Mouse (Mus musculus) adrenal gland, postnatal 14 days (tissue): ENCODE data around the gene 1700013G24Rik. TPM values are rescaled to one million over a fixed set of nuclear protein-coding genes. Genes with fewer than 3 reads are reported as not detected.
A peak's percentile ranks its signal among the peaks of the same experiment; 100 is the strongest.

Experiments
- DNase-seq: peaks from one replicate; pipeline ENCODE4 v3.0.0; 2021; ENCODE audit warnings: mixed read lengths
- total RNA-seq: library from RNA; stranded (reverse); gene quantifications from 2 replicates; pipeline ENCODE4 v1.2.3, GENCODE M21; 2021

The 1700013G24Rik gene
- total RNA-seq, 1 experiment from 2014 or later = not detected

- DNase-seq = no peak
These were observed 4.2 kb downstream of the 1700013G24Rik start for GRCm38 (mm10) chr4:137457292-137457691.

DNA sequence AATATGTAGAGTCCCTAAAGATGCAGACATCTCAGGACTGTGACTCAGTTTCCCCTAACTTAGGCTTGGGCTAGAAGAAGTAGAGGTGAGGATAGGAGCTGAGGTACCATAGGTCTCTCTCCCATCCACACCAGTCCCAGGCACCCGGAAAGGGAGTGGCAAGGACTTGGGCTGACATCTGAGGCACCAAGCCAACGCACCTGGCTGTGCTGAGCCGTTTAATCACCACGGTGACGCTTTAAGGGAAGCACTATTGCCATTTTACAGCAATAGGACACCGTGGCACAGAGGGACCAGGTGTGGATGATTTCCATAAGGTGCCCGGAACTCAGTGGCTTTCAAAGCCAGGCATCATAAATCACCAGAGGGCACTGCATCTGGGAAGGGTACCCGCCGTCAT lies 5.2 kb downstream of the 1700013G24Rik start:
- no peak for DNase-seq

DNA sequence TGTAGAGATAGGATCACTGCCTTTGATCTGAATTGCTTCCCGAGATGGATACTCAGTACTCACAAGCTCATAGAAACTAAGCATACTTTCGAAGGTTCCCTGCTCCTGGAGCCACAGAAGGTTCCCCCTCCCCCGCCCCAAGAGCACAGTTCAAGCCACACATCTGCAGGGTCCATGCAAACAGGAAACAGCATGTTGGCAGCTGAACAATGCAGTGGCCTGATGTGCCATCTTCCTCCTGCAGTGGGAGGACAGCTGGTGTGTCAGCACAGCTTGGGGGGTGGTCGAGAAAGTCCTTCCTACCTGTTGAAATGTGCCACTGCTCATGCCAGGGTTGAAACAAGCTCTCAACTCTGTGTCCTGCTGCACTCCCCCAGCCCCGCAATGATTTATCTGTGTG lies 5.8 kb downstream of the 1700013G24Rik start:
- no peak for DNase-seq

DNA sequence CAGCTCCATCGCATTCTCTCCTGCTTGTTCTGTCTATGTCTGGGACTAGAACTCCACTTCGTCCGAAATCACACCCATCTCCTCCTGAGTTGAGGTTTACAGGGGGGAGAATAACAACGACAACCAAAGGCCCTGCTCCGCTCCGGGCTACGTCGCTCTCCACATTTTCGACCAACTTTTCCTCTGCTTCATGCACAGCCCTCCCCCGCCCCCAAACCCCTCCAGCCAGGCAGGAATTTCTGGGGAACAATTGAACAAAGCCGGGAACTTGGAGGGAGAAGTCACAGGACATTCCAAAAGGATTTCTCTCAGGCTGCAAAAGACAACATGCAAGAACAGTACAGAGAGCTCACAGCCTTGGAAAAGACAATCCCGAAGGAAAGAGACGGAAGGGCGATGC lies 7.6 kb downstream of the 1700013G24Rik start:
- DNase-seq = no peak

DNA sequence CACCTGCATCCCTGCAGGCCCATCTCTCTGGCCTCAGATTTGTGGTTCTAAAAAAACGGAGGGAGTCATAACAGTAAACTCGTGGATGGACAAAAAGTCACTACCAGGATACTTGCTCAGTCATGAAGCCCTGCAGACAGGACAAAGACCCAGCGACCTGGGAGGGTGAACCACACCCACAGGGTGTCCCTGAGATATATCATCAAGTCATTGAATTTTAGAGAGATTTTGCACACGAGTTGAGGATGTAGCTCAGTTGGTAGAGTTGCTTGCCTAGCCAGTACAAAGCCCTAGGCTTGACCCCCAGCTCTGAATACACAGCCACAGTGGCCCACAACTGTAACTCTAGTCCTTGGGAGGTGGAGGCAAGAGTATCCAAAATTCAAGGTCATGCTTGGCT lies 8.1 kb downstream of the 1700013G24Rik start:
- no peak for DNase-seq

GRCm38 (mm10) chr4:137461981-137462690 lies 9.1 kb downstream of the 1700013G24Rik start:
- no peak for DNase-seq

DNA sequence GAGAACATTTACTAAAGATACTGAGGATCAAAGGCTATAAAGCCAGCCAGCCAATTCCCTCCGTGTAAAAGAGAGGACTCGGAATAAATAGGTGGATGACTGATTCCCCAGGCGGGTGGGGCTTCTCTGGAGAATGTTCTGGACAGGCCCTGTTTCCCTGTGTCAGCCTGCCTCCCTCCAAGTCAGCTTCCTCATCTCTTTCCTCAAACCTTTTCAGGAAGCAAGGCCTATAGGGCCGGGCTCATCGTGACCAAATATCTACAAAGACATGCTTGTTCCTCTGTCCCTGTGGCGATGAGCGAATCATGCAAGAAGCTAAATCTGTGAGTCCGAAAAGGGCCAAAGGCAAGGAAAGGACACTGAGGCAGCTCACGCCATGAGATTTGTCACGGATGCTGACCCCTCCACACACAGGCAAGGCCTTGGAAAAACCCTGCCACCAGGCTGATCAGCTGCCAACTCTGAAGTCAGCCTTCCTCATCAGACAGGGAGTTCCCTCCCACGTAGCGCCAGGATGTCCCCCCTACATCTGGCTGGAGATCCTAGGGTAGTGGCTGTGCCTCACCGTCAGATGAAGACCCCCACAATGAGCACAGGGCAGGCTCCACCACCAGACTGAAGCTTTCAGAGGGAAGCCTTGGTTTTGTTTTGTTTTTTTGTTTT lies 12.2 kb downstream of the 1700013G24Rik start:
- no peak for DNase-seq

DNA sequence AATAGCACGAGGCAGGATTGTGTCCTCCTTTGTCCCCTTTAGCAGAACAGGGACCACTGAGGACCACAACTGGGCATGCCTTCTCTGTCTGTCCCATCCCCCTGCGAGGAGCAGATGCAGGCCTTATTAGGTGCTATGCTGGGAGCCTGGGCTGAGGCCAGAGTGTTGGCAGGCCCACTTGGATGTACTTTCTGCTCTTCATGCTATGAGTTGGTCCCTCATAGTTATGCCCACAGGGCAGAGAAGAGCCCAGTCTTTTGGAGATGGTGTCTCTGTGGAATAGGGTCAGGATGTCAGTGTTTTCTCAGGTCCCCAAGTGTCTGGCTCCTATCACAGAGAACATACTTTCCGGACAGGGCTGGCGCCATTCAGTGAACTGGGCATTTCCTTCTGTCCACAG lies 13.9 kb downstream of the 1700013G24Rik start:
- DNase-seq = no peak

- DNase-seq = no peak
These were observed 14.4 kb downstream of the 1700013G24Rik start for GRCm38 (mm10) chr4:137467525-137467924.

DNA sequence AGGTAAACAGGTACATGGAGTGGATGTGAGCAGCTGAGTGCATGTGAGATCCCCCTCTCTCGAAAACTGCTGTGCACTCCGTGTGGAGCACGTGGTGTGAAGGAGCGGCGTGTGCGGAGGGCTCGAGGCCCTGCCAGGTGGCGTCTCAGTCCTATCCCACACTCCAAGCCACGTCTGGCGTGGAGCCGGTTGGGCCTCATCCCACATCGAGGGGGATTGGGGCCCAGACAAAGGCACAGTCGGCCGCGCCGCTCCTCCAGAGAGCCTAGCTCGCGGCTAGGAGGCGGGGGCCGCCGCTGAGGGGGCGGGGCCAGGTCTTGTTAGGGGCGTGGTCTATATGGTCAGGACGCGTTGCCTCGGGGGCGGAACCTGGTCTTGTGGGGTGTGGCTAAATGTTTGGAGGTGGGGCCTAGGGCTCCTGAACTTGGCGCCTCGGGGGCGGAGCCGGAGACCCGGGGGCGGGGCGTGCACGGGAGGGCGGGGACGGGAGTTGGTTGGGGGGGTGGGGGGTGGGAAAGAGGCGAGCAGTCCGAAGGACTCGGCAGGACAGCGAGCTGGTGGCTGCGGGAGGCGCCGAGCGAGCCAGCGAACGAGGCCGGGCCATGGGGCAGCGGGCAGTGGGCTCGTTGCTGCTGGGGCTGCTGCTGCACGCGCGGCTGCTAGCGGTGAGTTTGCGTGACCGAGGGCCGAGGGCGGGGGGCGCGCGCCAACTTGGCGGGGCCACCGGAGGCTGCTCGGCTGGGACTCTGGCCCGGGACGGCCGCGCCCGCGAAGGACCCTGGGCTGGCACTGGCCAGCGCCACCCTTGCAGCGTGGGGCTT lies 15.4 kb downstream of the 1700013G24Rik start, which contains the start of gene Hspg2:
Gene Hspg2, plus strand, starts transcription at position 510 of the 821 bp plus-strand sequence.
- DNase-seq = peak; percentile 99

DNA sequence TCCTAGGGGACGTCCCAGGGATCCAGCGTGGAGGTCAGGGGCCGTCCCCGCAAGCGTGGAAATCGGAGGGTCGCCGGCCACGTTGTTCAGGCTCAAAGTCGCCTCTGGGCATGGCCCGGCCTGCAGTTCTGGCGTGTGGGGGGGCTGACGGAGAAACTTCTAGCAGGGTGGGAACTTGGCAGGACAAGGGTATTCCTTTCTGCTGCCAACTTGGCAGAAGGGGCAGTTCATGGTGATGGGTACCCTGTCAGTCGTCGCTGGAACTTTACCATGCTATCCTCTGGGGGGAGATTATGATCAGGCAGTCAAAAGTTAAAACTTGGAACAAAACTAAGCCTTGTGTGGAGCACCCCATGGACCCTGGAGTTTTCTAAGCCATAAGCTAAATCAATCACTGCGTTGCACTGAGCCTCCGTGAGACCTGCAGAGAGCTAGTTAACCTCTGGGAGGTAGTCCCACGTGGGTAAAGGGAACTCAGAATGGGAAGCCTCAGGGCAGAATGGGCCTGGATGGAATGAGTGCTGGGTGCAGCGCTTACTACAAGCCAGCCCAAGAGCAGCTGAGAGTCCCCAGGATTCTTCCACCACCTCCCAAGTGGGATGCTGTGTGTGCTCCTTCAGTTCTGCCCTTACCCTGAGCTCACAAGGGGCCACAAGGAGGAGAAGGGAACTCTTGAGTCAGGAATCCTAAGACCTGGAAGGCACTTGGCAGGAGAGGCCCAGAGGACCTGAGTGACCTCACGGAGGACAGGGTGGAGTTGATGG lies 16.2 kb downstream of the 1700013G24Rik start:
- DNase-seq = peak; percentile 66

- peak; percentile 35 for DNase-seq
These were observed 17.0 kb downstream of the 1700013G24Rik start for GRCm38 (mm10) chr4:137469845-137470692.

DNA sequence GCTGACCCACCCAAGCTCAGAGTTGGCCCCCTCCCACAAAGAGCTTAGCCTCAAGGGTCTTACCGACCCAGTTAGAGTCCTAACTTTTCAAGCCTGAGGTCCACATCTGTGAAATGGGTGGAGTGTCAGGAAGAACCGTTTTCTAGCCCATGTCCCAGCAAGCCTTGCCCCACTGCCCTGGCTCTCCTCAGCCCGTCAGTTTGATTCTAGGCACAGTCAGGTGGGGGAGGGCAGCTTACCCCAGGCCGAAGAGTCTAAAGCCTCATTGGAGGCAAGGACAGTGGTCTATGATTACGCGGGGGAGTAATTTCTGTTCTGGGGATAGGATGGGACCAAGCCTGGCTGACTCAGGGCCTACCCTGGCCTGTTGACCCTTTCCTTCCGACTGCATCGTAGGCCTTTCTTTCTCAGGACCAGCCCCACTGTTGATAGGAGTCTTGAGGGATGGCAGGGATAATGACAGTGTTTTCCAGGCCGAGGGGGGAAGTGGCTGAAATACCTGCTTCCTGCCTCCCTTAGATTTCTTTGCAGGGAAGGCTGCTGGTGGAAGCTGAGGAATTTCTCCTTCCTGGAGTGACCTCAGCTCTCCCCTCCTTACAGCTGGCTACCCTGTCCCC lies 17.7 kb downstream of the 1700013G24Rik start:
- DNase-seq = peak; percentile 50

- DNase-seq = peak; percentile 35
These were observed 18.2 kb downstream of the 1700013G24Rik start for GRCm38 (mm10) chr4:137471326-137471725.

GRCm38 (mm10) chr4:137473240-137473639 lies 20.2 kb downstream of the 1700013G24Rik start:
- DNase-seq = no peak

- DNase-seq = peak; percentile 79
These were observed 20.8 kb downstream of the 1700013G24Rik start for GRCm38 (mm10) chr4:137473701-137474388.

GRCm38 (mm10) chr4:137474694-137475093 lies 21.6 kb downstream of the 1700013G24Rik start:
- DNase-seq = no peak

DNA sequence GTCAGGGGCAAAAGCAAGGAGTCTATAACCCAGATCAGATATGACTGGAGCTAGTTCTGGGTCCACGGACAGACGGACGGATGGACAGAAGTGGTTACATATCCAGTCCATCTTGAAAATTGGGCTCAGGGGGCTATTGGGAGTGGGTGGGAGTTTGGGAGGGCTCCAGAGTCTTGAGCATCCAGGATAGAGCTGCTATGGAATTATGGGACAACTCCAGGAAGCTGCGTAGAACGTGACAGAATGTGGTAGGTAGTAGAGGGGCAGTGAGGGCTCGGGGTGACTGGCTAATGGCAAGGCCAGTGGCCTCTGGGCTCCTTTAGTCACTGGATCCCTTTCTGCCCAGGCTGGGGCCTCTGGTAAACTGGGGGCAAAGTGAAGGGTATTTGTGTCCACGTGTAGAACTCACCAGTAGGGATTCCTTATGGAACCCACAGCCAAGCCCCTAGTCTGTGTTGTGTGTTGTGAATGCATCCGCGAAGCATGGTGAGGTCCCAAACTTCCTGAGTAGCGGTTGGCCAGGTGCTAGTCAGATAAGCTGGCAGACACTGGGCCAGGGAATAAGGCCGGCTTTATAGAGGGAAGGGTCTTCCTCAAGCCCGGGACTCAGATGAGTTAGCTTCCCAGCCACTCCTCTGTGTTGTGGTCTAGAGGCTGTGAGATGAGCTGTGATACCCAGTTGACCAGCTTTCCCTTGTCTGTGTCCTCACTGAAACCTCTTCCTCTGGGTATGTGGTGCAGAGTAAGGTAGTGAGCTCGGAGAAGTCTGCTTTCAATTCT lies 22.4 kb downstream of the 1700013G24Rik start:
- no peak for DNase-seq
